Mouse (Mus musculus): ENCODE data around the gene Zc3h10.
A peak's percentile ranks its signal among the peaks of the same experiment; 100 is the strongest.

The Zc3h10 gene

DNA sequence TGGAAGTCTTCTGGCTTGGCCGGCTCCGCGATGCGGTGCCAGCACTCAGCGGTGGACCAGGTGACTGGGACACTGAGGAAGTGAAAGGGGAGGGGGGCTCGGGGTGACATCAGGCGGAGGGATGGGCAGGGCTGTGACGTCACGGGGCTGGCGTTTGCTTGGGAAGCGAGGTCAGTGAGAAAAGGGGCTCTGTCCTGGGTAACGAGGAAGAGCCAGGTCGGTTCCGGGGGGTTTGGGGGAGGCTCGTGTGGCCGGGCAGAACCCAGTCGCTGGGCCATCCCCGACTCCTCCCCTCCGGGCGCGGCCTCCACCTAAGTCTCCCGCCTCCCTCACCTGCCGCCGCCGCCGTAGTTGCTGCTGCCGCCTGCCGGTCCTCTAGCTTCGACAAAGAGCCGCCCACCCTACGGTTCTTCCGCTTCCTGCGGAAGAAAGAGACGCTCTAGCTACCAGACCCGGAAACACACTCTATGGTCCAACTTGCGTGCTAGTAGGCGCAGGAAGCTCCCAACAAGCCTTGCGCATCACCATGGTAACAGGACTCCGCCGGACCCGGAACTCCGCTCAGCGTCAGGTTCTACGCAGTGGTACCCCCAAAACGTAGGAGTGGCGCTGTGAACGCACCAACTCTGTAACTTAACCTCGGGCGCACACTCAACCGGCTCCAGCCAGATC lies at the start of gene Zc3h10:
Gene Zc3h10 (minus strand): TSS at position 414 of the 672 bp plus-strand sequence.
- DNase-seq (ENCODE audit: low read depth, low spot score), result peak; percentile 100

DNA sequence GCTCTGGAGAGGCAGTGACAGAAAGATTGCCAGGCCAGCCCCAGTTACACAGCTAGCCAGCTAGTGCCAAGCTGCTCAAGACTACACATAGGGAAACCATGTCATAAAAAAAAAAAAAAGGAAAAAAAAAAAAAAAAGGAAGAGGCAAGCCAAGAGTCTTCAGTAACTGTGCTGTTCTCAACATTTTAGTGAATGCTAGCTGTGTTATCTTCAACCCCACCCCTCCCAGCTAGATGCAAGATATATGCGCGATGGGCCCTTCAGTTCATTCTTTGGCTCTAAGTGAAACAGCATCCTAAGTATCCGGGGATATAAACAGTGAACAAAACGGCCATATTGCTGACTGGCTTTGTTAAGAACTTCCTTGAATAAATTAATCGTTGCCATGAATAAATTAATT lies 45.2 kb upstream of the Zc3h10 start:
- DNase-seq (ENCODE audit: low read depth, low spot score), result no peak

DNA sequence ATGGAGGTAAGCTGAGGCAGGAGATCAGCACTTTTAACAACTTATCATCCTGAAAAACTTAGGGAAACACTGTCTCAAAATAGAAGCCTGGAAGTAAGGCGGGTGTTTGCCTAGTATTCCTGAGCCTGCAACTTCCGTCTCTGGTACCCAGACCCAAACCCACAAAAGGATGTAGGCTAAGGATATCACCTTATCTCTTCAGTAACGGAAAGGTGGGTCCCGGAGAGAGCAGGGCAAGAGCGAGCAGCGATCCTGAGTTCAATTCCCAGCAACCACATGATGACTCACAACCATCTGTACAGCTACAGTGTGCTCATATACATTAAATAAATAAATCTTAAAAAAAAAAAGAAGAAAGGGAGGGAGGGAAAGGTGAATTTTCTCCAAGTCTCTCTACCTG lies 43.9 kb upstream of the Zc3h10 start:
- DNase-seq (ENCODE audit: low read depth, low spot score), result no peak

DNA sequence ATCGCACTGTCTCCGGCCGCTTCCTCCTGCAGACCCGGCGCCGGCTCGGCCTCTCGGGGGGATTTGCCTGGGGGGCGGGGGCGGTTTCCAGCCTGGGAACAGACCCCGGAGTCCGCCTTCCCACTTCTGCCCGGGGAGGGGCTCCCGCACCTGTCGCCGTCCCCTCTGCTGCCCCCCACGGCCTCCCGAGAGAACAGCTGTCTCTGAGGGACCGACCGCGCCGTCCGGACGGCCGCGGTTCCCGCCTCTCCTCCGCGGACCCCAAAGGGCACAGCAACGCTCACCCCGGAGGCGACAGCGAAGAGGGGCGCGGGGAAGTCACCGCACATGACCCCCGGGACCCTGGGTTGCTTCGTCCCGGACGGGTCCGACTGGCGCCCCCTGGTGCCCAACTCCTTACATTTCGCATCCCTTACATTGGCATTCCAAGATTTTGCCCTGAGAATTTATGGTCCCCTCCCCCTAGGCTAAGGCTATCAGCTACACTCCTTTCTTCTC lies 42.7 kb upstream of the Zc3h10 start:
- peak; percentile 68 for DNase-seq (ENCODE audit: low read depth, low spot score)

DNA sequence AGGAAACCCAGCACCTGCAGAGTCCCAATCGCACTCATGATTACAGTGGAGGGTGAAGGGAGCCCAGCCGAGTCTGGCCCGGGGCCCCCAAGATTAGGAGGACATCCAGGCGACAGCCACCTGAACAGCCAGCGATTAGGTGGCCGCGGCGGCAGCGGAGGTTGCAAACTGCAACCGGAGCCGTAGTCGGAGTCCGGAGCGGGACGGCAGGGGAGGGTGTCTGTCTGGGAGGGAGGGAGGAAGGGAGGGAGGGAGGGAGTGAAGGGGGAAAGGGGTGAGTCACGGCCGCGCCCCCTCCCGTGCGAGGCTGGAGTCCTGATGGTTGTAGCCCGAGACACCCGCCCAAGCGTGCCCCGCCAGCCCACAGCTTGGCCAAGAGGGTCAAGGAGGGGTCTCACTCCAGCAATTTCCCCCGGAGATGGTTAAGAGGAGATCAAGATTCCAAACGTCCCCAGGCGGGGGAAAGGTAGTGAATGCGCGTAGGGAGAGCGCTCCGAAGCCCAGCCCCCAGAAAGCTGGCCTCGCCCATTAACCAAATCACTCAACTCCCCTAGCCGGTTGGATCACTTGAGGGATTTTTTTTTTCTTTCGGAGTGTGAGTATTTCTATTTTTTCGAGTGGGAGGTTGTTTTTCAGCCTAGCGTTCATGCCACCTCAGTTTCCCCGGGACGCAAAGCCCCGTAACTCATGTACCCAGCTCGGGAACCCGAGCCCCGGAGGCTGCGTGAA lies 42.1 kb upstream of the Zc3h10 start, which contains the start of gene Erbb3:
Gene Erbb3 (minus strand): TSS at position 189 of the 729 bp plus-strand sequence.
- DNase-seq (ENCODE audit: low read depth, low spot score), result peak; percentile 62

DNA sequence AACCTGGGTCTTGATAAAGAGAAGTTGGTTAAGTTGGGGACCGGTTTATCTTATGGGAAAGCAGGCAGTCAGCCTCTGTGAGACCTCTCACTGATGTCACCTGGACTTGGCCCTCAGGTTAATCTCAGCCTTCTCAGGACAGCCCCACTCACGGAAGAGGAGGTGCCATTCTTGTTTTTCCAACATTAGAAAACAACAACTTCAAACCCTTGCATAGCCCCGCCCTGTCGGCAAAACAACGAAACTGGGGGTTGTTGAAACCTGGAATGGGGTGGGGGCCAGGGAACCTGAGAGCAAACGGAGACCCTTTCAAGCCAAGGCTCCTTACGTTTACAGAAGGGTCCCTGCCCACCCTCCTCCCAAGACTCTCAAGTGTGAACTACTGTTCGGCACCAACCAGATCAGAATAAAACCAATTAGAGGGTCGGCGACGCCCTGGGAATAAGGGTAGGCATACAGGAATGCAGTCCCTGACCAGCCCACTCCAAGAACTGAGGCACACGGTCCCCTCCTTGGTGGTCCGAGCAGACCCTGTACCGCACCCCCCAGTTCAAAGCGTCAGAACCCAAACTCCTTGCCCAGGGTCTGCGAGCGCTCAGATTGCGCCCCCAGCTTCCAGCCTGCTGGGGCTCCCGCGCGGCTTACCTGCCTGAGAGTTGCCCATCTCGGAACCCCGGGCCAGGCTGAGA lies 41.3 kb upstream of the Zc3h10 start:
- DNase-seq (ENCODE audit: low read depth, low spot score), result no peak

DNA sequence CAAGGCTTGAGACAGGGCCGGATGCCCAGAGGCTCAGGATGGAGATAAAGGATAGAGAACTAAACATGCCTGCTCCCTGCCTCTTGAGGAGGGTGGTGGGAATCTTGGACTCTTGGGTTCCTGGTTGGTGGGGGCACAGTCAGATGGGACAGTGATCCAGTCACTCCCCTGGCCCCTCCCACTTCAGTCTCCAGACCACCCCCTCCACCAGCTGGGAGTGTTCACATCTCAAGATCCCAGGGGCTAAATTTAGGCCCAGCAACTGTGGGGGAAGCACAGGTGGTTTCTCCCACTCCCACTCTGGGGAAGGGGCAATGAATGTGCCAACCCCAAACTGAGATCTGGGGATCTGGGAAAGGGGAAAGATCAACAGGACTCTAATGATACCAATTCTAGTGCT lies 40.6 kb upstream of the Zc3h10 start:
- DNase-seq (ENCODE audit: low read depth, low spot score), result peak; percentile 44

DNA sequence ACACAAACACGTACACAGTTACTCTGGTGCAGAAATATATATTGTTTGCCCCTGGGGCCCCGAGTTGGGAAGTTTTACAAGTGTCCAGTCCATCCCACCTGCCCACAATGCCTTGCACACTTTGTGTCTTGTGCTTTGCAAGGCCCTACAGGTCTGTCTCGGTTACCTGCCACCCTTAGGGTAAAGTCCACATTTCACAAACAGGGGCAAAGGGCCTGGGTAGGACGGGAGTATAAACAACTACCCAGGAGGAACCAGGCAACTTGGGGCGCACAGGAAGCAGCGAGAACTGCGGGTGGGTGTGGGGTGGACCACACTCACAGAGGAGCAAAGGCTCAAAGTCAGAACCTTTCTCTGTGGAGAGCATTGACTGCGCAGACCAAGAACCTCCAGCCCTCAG lies 40.1 kb upstream of the Zc3h10 start:
- DNase-seq (ENCODE audit: low read depth, low spot score), result no peak

DNA sequence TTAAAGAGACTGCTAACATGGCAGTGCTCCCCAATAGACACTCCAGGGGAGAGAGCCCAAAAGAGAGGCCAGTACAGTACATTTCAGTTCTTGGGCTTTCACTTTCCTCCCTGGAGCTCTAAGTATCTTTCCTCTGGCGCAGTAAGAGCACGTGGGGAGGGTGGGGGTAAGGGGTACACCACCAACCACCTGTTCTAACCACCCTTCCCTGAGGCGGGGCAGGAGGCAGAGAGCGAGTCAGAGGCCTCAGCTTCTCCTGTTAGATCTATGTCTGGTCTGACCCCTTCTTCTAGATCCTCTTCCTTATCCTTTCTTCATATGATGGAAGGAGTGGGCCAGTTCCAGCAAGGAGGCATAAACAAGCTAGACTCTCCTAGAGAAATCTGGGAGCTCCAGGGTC lies 39.5 kb upstream of the Zc3h10 start:
- no peak for DNase-seq (ENCODE audit: low read depth, low spot score)

DNA sequence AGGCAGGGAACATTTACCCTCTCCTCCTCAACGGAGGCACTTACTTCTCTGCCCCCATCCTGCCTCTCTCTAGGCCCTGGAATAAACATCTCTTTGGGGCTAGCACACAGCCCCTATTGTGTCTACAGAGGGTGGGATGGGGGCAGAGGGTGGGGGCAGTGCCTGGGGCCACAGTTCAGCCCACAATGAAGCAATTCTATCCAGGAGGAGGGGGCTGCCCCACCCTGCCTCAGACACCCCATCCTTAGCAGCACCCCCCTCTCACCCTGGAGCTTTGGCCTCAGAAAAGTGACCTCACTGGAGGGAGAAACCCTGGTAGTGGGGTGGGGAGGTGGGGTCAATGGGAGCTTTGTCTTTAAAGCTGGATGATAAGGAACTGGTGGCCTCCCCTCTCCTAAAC lies 39.0 kb upstream of the Zc3h10 start:
- peak; percentile 86 for DNase-seq (ENCODE audit: low read depth, low spot score)

DNA sequence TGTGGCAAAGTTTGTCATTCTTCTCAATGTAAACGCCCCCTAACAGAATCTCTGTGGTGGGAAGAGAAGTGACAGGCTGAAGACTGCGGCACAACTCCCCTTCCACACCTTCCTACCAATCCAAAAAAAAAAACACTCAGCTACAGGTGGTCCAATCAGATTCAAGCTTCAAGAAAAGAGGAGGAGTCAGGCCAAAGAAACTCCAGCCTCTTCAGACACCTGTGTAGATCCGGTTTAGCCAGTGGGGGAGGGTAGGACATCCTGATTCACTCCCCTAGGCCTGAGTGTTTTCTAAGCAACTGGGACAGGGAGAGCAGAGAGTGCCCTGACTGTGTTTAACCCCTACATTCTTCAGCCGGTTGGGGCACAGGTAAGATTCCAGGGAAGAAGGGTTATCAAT lies 36.8 kb upstream of the Zc3h10 start:
- DNase-seq (ENCODE audit: low read depth, low spot score), result no peak

DNA sequence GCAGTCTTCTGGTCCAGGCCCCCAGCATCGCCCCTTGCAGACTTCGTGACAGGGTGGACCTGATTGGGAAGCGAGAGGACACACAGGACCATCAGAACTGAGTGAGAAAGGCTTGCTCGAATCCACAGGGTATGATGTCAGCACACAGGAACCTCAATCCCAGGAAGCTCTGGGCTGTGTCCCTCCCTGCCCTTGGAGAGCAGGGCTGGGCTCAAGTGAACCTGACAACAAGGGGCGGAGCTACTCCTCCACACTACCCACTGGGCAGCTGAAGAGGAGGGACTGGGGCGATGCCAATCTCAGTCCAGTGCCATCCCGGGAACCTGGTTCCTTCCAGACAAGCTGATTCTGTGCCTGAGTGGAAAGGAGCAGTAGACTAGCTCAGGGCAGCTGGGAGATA lies 36.1 kb upstream of the Zc3h10 start:
- peak; percentile 83 for DNase-seq (ENCODE audit: low read depth, low spot score)

DNA sequence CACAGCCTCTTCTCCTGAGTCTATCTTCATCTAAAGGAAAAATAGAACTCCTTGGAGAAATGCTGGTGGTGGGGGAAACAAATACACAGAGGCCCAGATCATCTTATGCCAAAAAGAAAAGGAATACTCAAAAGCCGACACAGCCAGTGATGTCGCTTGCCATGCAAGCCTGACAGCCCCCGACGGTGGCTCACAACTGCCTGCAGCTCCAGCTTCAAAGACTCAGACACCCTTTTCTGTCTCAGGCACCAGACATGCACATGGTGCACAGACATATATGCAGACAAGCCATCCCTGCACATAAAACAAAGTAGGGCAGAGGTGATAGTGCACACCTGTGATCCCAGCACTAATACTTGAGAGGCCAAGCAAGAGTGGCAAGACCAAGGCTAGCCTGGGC lies 32.2 kb upstream of the Zc3h10 start:
- DNase-seq (ENCODE audit: low read depth, low spot score), result no peak

DNA sequence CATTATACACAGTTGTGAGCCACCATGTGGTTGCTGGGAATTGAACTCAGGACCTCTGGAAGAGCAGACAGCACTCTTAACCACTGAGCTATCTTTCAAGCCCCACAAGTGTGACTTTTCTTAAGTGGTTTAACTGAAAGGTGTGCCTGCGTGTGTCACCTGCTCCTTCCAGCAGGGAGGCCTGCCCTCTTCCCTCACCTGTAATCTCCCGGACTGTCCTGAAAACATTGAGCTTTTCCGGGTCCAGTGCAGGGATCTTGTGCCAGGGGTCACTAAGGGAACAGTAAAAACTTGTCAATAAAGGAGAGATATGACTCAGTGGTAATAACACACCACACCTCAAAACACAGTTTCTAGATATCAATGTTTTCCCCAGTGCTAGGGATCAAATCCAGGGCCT lies 31.7 kb upstream of the Zc3h10 start:
- DNase-seq (ENCODE audit: low read depth, low spot score), result no peak

DNA sequence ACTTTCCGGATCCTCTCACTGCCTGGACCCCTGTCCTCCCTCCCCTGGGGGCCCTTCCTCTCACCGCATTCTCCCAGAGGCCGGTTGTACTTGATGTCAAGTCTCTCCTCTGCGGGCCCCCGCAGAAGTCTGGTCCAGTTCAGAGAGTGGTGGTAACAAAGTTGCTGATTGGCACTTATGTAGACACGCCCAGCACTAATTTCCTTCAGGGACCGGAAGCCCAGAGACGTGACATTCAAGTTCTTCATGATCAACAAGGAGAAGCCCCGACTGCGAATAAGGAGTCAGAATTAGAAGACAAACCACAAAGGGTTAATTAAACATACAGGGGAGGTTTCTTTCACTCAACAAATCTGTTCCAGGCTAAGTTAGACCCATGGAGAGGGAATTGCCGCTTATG lies 30.8 kb upstream of the Zc3h10 start:
- no peak for DNase-seq (ENCODE audit: low read depth, low spot score)

DNA sequence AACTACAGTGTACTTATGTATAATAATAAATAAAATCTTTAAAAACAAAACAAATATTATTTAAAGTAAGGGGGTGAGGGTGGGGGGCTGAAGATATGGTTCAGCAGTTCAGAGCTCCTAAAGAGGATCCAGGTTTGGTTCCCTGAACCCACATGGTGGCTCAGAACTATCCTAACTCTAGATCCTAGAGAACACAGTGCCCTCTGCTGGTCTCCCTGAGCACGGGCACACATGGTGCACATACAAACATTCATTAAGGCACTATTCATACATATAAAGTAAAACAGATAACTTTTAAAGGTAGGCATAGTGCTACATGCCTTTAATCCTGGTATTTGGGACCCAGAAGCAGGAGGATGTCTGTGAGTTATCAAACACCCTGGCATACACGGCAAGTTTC lies 27.5 kb upstream of the Zc3h10 start:
- no peak for DNase-seq (ENCODE audit: low read depth, low spot score)

DNA sequence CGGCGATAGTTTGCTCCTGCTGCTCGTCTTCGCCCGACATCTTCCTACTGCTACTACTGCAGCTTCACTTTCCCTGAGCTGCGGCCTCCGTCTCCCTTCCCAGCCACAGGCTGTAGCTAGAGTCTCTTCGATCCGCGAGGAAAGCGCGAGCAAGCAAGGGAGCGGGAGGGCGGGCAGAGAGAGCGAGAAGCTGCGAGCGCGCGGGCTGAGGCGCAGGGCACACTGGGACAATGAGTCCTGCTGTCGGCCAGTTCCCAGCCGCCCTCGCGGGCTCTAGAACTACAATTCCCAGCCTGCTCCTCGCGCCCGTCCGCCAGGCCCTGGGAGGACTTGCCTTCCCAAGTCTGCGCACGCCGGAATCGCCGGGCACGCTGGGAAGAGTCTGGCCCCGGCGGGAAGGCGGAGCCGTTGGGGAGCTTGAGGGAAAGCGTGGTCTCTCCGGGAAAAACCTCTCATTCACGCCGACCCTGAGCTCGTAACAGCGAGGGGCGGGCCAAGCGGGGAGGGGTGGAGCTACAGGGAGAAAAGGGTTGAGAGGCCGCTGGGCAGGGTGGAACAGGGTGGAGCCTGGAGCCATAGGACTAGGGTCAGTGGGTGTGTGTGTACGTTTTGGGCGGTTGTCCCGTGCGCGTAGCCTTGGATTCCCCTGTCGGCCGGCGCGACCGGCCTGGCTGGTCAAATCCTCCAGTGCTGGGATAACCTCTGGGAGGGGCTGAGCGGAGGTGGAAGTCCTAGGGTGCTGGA lies 18.4 kb upstream of the Zc3h10 start, which contains the start of gene Pa2g4:
Gene Pa2g4 (minus strand): TSS at position 200 of the 744 bp plus-strand sequence.
- DNase-seq (ENCODE audit: low read depth, low spot score), result peak; percentile 100

DNA sequence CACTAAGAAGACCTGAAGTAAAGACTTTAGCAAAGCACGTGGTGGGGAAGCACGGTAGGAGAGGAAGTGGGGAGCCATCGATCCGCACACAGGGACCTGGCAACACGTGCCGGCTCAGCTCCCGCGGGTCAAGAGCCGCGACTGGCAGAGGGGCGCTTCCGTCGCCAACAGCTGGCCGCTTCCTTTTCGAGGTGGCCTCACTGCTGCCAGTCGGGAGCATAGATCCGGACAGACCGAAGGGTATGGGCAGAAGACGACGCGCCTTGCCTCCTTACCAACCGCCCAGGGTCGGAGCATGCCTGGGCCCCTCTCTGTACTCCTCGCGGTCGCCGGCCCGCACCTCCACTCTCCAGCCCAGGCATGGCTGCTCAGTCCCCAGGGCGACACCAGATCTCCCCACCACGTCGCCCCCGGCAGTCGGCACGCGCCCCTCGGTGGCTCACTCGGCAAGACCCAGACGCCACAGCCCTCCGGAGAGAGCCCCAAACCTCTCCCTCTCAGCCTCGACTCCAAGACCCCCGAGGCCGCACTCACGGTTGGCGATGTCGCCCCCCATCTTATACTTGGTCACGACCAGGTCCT lies 17.7 kb upstream of the Zc3h10 start:
- DNase-seq (ENCODE audit: low read depth, low spot score), result no peak

DNA sequence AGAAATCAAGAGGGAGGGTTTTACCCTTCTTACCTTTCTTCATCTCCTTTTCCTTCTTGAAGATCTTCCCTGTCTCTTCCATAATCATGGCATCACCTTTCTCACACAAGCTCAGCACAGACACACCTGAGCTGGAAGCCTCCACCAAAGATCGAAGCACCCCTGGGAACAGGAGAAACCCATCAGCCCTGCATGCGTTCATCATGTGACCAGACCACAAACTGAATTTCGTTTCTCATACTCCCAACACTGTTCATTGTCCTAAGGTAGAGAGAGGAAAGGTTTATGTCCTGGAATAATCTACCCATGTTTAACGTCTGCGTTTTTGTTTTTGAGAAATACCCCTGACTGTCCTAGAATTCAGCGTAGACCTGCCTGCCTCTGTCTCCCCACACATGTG lies 16.0 kb upstream of the Zc3h10 start:
- DNase-seq (ENCODE audit: low read depth, low spot score), result no peak

DNA sequence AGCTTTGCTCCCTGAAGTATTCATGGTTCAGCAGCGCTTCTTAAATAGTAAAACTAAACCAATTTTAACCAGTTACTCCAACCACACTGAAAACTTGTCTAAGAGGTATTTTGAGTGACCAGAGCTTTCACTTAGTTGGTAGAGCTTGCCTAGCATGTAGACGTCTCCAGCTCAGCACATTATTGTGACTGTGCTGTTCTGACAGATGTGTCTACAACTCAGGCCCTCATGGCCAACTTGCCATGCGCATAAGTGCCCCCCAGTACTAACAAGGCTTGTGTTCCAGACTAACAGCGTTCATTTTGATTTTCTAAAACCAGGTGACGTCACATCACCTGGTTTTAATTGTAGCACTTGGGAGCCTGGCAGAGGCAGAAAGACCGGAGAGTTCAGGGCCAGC lies 9.4 kb upstream of the Zc3h10 start:
- no peak for DNase-seq (ENCODE audit: low read depth, low spot score)

DNA sequence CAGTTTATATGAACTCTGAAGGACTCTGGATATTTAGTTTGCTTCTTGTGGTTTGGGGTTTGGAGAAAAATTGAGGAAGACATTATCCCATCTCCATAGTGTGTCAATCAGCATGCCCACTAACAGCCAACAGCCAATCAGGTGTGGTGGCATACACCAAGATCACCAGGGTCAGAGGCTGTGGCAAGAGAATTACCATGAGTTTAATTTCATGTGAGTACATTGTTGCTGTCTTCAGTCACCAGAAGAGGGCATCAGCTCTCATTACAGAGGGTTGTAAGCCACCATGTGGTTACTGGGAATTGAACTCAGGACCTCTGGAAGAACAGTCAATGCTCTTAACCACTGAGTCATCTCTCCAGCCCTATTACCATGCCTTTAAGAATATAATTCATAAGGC lies 8.7 kb upstream of the Zc3h10 start:
- DNase-seq (ENCODE audit: low read depth, low spot score), result no peak

Measured in brain, adult 2 months (tissue).